Mouse (Mus musculus) kidney, postnatal 0 days (tissue): ENCODE measurements around the gene Gm20388. TPM values are rescaled to one million over a fixed set of nuclear protein-coding genes. Genes with fewer than 3 reads are reported as not detected.

Source experiments
- ATAC-seq: fragments of 200-750 bp; cut with Nextera tagmentation; replicated peaks from 2 replicates; pipeline ENCODE4 v1.8.0; 2017; ENCODE audit warnings: low read depth, moderate number of reproducible peaks, moderate TSS enrichment, moderate library complexity; ENCODE audit not compliant: low FRiP score
- DNase-seq: peaks from one replicate; pipeline ENCODE4 v3.0.0-alpha.2; 2016; ENCODE audit warnings: low spot score
- H3K27ac ChIP-seq: fragments of 300-500 bp; sonication (generic); 2 replicates; pipeline ENCODE4 v1.5.1; 2014; ENCODE audit warnings: mild to moderate bottlenecking
- H3K27me3 ChIP-seq: fragments of 300-500 bp; sonication (generic); 2 replicates; pipeline ENCODE4 v1.6.1; 2014; ENCODE audit warnings: low read length, mixed read lengths; ENCODE audit not compliant: insufficient read depth
- H3K36me3 ChIP-seq: fragments of 300-500 bp; sonication (generic); 2 replicates; pipeline ENCODE4 v1.6.1; 2014; ENCODE audit warnings: low read length, mixed read lengths; ENCODE audit not compliant: insufficient read depth
- H3K4me1 ChIP-seq: fragments of 300-500 bp; sonication (generic); replicated peaks from 2 replicates; pipeline ENCODE4 v1.6.1; 2014; ENCODE audit warnings: antibody characterized with exemption, low read length, mixed read lengths; ENCODE audit not compliant: insufficient read depth
- H3K4me2 ChIP-seq: fragments of 300-500 bp; sonication (generic); 2 replicates; pipeline ENCODE4 v1.6.1; 2014; ENCODE audit warnings: mild to moderate bottlenecking, low read length, moderate library complexity, mixed read lengths
- H3K4me3 ChIP-seq: fragments of 300-500 bp; sonication (generic); replicated peaks from 2 replicates; pipeline ENCODE4 v1.5.1; 2014; ENCODE audit warnings: low read depth, low read length
- H3K9ac ChIP-seq: fragments of 300-500 bp; sonication (generic); 2 replicates; pipeline ENCODE4 v1.6.1; 2014; ENCODE audit warnings: low read depth, low read length
- H3K9me3 ChIP-seq: fragments of 300-500 bp; sonication (generic); replicated peaks from 2 replicates; pipeline ENCODE4 v1.6.1; 2016; ENCODE audit warnings: low read length, inconsistent platforms, mixed read lengths
- CTCF ChIP-seq: IDR thresholded peaks from 2 replicates; pipeline ENCODE4 v1.5.1; 2016; ENCODE audit warnings: antibody characterized with exemption, low read depth, mild to moderate bottlenecking, moderate library complexity
- WGBS: fragments of 180-500 bp; shearing (Covaris S2); extraction: QIAGEN DNeasy Blood & Tissue Kit; methylation state at CpG from one replicate; pipeline ENCODE4 v1.1.7; 2014; 5-methylcytosine and 5-hydroxymethylcytosine counted together
- polyA plus RNA-seq: library from polyadenylated mRNA; unstranded; fragments of >200 nt; fragmentation: Nextera tagmentation; extraction: Ambion mirVana; gene quantifications from 2 replicates; pipeline ENCODE4 v1.2.1, GENCODE M21; 2015

The Gm20388 gene
- polyA plus RNA-seq, 1 experiment from 2014 or later = not detected

DNA sequence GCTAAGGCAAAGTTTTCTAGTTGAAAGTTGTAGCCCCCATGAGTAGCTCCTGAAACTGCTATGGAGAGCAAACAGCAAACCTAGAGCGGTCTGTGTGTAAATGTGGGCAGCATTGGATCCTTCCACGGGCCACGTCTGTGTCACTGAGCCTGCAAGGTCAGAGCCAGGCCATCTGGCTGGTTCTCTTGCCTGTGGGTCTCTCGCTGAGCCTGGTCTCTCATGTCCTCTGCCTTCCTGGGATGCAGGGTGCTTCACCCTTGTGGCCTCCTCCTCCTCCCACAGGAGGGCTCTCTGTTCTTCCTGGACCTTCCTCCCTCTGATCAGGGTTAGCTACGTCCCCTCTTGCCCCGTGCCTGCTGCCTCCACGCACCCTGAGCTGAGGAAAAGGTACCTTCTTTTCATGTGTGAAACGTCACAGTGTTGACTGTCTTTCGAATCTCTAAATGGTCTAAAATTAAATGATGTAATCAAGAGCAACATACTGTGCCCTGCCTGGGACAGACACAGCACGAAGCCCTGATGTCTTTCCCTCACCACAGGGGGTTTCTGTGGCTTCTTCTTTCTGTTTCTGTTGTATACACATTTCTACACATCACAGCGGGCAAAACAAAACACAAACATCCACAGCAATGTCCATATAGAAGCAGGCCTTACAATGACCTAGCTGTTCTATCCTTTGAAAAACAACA, 4373.1 kb downstream of the Gm20388 start:
- no peaks in the 10 kb centered on the region for H3K9me3 ChIP-seq
- 0 out of 2 replicates have a peak overlapping the region, but pooled peaks have one; percentile 13 for H3K9ac ChIP-seq
- no peak overlapping the region for H3K4me3 ChIP-seq
- DNase-seq (no peak), ATAC-seq (no peak)
- peaks cover 32% of the 10 kb centered on the region for H3K4me1 ChIP-seq
- 47% methylated on average over 11 of the region's 11 CpGs for WGBS
- no peaks in the 10 kb centered on the region for H3K36me3 ChIP-seq
- H3K4me2 ChIP-seq = no peak overlapping the region
- 0 out of 2 replicates have a peak overlapping the region, but pooled peaks have one; percentile 20 for H3K27ac ChIP-seq
- no peaks in the 10 kb centered on the region for H3K27me3 ChIP-seq
- no peak for TF ChIP-seq CTCF

DNA sequence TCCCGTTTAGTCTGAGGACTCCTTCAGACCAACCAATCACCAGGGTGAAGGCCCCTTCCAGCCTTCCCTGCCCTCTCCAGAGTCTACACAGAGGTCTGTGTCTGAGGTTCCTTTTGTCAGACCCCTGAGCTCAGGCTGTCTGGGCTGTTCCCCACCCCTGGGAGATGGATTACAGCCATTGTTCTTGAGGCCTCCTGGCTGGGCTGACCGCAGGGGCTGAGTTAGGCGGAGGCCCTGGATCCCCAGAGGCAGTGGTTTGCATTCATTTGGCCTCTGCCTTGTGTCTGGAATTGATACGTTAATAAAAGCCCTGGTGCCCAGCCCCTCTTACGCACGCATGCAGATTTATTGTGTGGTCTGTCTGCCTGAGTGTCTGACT, 4373.7 kb downstream of the Gm20388 start:
- H3K4me2 ChIP-seq = no peak overlapping the region
- ATAC-seq (0 out of 2 replicates have a peak, but pooled peaks have one; percentile 19), DNase-seq (no peak)
- no peaks in the 10 kb centered on the region for H3K9me3 ChIP-seq
- no peak for TF ChIP-seq CTCF
- no peaks in the 10 kb centered on the region for H3K27me3 ChIP-seq
- H3K36me3 ChIP-seq = no peaks in the 10 kb centered on the region
- H3K4me3 ChIP-seq = no peak overlapping the region
- WGBS = 28% methylated on average over 6 of the region's 6 CpGs
- peak overlapping the region; percentile 20; the same call in 1 of the 2 replicates for H3K27ac ChIP-seq
- H3K9ac ChIP-seq = 0 out of 2 replicates have a peak overlapping the region, but pooled peaks have one; percentile 13
- peaks cover 32% of the 10 kb centered on the region for H3K4me1 ChIP-seq

- H3K4me2 ChIP-seq = no peak overlapping the region
- H3K9me3 ChIP-seq = no peaks in the 10 kb centered on the region
- H3K27me3 ChIP-seq = no peaks in the 10 kb centered on the region
- no peak for DNase-seq
- WGBS = 37% methylated on average over 9 of the region's 9 CpGs
- H3K4me1 ChIP-seq = peaks cover 32% of the 10 kb centered on the region
- no peak overlapping the region for H3K4me3 ChIP-seq
- no peak for TF ChIP-seq CTCF
- peak overlapping the region; percentile 20; the same call in 1 of the 2 replicates for H3K27ac ChIP-seq
- no peak overlapping the region for H3K9ac ChIP-seq
- no peaks in the 10 kb centered on the region for H3K36me3 ChIP-seq
- ATAC-seq = no peak
Observed at GRCm38 (mm10) chr8:124284984-124285576, 4374.4 kb downstream of the Gm20388 start.

DNA sequence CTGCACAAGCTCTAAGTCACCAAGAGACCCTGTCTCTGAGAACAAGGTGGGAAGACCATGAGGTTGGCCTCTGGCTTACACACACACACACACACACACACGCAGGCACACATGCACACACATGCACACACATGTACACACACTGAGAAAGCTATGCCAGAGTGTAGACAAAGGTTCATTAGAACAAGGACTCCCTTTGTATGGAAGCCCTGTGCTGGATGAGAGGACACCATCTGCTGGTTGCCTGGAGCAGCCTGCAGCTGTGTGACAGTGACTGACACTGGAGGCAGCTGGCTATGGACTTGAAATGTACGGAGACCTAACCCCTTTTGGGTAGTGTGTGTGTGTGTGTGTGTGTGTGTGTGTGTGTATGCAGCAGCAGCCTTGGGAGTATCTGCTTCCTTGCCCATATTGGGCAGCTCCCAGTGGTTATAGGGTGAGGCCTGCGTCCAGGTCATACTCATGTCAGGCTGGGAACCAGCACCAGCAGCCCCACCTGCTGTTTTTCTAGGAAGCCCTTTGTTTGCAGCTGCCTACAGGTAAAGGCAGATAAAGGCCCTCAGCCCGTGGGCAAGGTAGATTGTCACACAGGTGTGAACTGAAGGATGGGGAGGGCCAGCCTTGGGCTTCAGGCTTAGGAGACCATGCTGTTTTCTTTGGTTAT, 4376.0 kb downstream of the Gm20388 start:
- Histone ChIP-seq H3K4me1 (peaks cover 32% of the 10 kb centered on the region), H3K9ac (0 out of 2 replicates have a peak overlapping the region, but pooled peaks have one; percentile 3), H3K4me3 (no peak overlapping the region), H3K27me3 (no peaks in the 10 kb centered on the region), H3K27ac (peak overlapping the region; percentile 54), H3K4me2 (no peak overlapping the region), H3K36me3 (no peaks in the 10 kb centered on the region), H3K9me3 (no peaks in the 10 kb centered on the region)
- 58% methylated on average over 4 of the region's 4 CpGs for WGBS
- ATAC-seq = no peak
- peak; percentile 55 for TF ChIP-seq CTCF
- DNase-seq = no peak

DNA sequence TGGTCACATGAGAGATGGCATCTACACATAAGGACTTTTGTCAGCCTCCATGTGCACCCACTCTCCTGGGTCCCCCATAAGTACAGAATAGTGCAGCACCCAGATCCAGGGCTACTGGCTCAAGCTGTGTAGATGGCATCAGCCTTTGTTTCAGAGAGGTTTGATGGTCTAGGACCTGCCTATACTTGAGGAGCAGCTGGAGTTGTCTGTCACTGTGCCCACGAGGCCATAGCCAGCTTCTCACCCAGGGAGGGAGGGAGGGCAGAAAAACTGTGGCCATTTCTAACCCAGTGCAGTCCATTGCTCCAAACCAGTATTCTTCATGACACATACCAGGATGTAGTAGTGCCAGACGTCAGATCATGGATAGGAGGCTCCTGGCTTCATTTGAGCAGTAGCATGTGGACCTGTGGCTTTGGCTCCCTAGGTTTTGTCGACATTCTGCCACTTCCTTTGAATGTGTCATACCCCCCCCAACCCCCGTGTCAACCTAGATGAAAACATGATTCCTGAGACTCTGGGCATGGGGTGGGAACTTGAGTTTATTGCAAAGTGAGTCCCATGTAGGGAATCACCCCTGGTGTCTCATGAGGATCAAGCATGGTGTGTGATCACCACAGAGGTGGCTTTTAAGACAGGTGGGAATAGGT, 4377.7 kb downstream of the Gm20388 start:
- ATAC-seq = no peak
- no peaks in the 10 kb centered on the region for H3K9me3 ChIP-seq
- 80% methylated on average over 4 of the region's 4 CpGs for WGBS

DNA sequence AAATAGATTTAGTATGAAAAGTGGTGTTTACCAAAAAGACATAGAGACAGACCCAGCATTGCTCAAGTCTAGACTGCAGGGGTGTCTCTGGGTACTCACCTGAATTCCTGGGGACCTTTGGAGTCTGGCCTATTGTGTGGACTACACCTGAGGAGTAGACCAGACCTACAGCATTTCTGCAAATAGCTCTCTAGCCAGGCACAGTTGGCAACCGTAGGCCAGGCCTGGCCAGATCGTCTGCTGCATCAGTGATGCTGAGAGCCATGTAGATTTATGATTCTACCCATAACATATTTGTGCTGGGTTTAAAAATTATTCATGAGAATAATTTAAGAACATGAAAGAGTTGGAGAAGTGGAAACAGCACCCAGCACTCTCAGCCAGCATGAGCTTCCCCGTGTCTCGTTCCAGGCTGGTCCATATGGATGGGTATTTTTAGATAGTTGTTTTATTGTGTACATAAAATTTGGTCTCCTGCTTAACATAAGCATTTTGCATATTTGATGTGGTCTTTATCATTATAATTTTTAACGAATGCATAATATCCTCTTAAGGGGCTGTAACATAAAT, 4378.9 kb downstream of the Gm20388 start:
- ATAC-seq (no peak), DNase-seq (no peak)
- Histone ChIP-seq H3K9ac (no peak overlapping the region), H3K36me3 (no peaks in the 10 kb centered on the region), H3K4me2 (no peak overlapping the region), H3K27ac (no peak overlapping the region), H3K4me3 (no peak overlapping the region), H3K9me3 (no peaks in the 10 kb centered on the region), H3K27me3 (no peaks in the 10 kb centered on the region), H3K4me1 (peaks cover 22% of the 10 kb centered on the region)
- 87% methylated on average over 5 of the region's 5 CpGs for WGBS
- TF ChIP-seq CTCF = no peak

More for the DNA sequence above, 4377.7 kb downstream of the Gm20388 start:
- no peaks in the 10 kb centered on the region for H3K27me3 ChIP-seq
- H3K4me1 ChIP-seq = peaks cover 23% of the 10 kb centered on the region
- no peaks in the 10 kb centered on the region for H3K36me3 ChIP-seq
- H3K4me2 ChIP-seq = no peak overlapping the region
- no peak overlapping the region for H3K27ac ChIP-seq
- TF ChIP-seq CTCF = no peak
- H3K9ac ChIP-seq = no peak overlapping the region
- DNase-seq = no peak
- H3K4me3 ChIP-seq = no peak overlapping the region
